Mouse (Mus musculus) olfactory bulb, adult 2 months (tissue): ENCODE data around the gene Flt3l.
"Not testable (repeated sequence)": the region's sequence is repeated elsewhere in the genome, so short reads cannot be mapped to it uniquely, and the experiment has no call there.

Source experiments
- CTCF ChIP-seq: fragments of 200-500 bp; IDR thresholded peaks from 2 replicates; pipeline ENCODE4 v1.5.1; 2012; ENCODE audit warnings: low read depth, mild to moderate bottlenecking, low read length, moderate library complexity; ENCODE audit not compliant: insufficient read depth
- POLR2A ChIP-seq: fragments of 200-500 bp; IDR thresholded peaks from 2 replicates; pipeline ENCODE4 v1.6.1; 2012; ENCODE audit warnings: mild to moderate bottlenecking, low read depth, low read length, moderate library complexity; ENCODE audit not compliant: insufficient read depth

- not testable (repeated sequence) for TF ChIP-seq POLR2A, CTCF
Observed at GRCm38 (mm10) chr7:45153052-45153451, 16.8 kb upstream of the Flt3l start.
